Mouse (Mus musculus) kidney, adult 2 months (tissue): ENCODE data around the gene Srarp. TPM values are rescaled to one million over a fixed set of nuclear protein-coding genes. Genes with fewer than 3 reads are reported as not detected.

Experiments
- DNase-seq: peaks from one replicate; pipeline ENCODE4 v3.0.0; 2021
- H3K27ac ChIP-seq: fragments of 200-500 bp; 2 replicates; pipeline ENCODE4 v1.5.1; 2012; ENCODE audit warnings: low read depth, low read length, control low read depth, inconsistent platforms; ENCODE audit not compliant: insufficient read depth
- H3K27me3 ChIP-seq: fragments of 200-500 bp; replicated peaks from 2 replicates; pipeline ENCODE4 v1.6.1; 2012; ENCODE audit warnings: mild to moderate bottlenecking, moderate library complexity, low read length, inconsistent platforms; ENCODE audit not compliant: control insufficient read depth, insufficient read depth
- H3K36me3 ChIP-seq: fragments of 200-500 bp; 2 replicates; pipeline ENCODE4 v1.6.1; 2012; ENCODE audit warnings: mild to moderate bottlenecking, moderate library complexity, low read length, inconsistent platforms; ENCODE audit not compliant: control insufficient read depth, insufficient read depth
- H3K4me1 ChIP-seq: fragments of 200-500 bp; 2 replicates; pipeline ENCODE4 v1.6.1; 2011; ENCODE audit warnings: low read length; ENCODE audit not compliant: control insufficient read depth, insufficient read depth
- H3K4me3 ChIP-seq: fragments of 200-500 bp; 2 replicates; pipeline ENCODE4 v1.5.1; 2011; ENCODE audit warnings: mild to moderate bottlenecking, low read depth, low read length, control low read depth; ENCODE audit not compliant: insufficient read depth
- CTCF ChIP-seq: fragments of 200-500 bp; conservative IDR thresholded peaks from 2 replicates; pipeline ENCODE4 v1.5.1; 2011; ENCODE audit warnings: low read depth, mild to moderate bottlenecking, control low read depth, low read length, moderate library complexity, mixed read lengths; ENCODE audit not compliant: insufficient read depth, insufficient read length
- POLR2A ChIP-seq: fragments of 200-500 bp; IDR thresholded peaks from one replicate; pipeline ENCODE4 v1.6.1; 2011; ENCODE audit warnings: low read depth, low read length, control low read depth
- WGBS: fragments of 180-500 bp; shearing (Covaris S2); methylation state at CpG from one replicate; pipeline ENCODE4 v1.1.7; 2018; 5-methylcytosine and 5-hydroxymethylcytosine counted together
- polyA plus RNA-seq: library from polyadenylated mRNA; depleted of rRNA; stranded (reverse); fragments of >200 nt; gene quantifications from 2 replicates; pipeline ENCODE4 v1.2.3, GENCODE M21; 2012

Gene Srarp
- polyA plus RNA-seq, 1 experiment = 0.11 TPM

DNA sequence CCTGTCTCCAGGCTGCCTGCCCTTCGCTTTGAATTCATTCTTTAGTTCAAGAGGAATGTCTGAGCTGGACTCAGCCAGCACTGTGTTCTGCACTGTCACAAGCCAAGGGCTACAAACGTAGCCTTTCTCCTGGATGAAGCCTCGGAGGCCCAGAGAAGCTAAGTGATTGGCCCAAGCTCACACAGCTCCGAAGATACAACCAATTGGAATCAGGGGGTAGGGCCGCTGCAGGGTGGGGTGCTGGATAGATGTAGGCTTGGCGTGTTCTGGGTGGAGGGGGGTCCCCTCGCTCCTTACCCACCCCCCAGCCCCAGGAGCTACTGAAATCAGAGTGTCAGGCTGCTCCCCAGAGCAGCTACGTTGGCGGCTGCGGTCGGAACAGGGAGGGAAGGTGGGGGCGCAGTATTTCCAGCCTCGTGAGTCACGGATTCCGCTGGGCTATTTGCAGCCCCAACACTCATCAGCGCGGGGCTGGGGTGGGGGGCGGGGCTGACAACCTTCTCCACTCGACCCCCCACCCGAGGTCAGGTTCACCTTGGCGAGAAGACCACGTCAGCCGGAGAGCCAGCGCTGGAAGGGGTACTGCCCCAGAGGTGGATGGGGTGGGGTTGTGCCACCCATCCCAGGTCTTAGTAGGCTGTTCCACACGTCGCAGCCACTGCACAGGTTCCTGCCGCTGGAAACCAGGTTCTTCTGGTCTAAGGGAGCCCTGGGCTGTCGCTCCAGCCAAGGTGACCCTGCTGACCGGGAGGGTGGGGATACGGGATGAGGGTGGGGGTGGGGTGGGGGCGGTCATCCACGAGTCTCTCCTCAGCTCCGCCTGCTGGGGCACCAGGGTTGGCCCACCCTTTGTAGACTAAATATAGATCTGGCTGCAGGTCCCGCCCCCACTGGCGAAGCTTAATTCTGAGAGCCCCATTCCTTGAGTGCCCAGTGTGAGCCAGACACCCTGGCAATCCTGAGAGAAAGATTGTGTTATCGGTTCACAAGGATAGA lies 10.1 kb downstream of the Srarp start:
- TF ChIP-seq CTCF = no peak
- no peak for TF ChIP-seq POLR2A
- Histone ChIP-seq H3K36me3 (no peaks in the 10 kb centered on the region), H3K4me1 (peaks cover 5% of the 10 kb centered on the region), H3K27ac (peak overlapping the region; percentile 88), H3K4me3 (peak overlapping the region; percentile 51), H3K27me3 (no peaks in the 10 kb centered on the region)
- peak; percentile 76 for DNase-seq
- 5% methylated on average over 36 of the region's 36 CpGs for WGBS

DNA sequence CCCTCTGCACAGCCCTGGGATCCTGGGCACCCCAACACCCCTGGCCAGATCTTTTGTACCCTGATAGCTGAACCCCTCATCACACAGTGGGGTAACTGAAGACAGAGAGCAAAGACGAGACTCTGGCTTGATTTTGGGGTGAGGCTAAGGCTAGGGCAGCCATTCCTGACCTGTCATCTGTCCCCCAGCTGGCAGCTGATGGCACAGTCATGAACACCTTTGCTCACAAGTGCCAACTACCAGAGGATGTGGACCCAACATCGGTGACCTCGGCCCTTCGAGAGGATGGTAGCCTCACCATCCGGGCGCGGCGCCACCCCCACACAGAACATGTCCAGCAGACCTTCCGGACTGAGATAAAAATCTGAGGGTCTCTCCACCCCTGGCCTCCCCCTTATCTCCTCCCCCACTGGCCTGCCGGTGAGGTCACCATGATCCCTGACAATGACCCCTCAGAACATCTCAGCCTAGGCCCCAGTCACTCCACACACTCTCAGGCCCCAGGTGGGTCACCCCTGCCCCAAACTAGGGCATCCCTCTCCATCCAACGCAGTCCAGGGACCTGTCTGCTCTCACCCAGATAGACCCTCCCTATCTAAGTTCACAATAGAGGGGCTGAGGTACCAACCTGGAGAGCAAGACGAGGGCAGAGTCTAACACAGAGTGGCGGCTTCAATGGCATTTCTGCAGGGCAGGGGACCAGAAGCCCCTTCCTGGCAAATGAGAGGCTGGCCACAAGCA lies 12.0 kb downstream of the Srarp start:
- H3K27ac ChIP-seq = no peak overlapping the region
- DNase-seq = no peak

DNA sequence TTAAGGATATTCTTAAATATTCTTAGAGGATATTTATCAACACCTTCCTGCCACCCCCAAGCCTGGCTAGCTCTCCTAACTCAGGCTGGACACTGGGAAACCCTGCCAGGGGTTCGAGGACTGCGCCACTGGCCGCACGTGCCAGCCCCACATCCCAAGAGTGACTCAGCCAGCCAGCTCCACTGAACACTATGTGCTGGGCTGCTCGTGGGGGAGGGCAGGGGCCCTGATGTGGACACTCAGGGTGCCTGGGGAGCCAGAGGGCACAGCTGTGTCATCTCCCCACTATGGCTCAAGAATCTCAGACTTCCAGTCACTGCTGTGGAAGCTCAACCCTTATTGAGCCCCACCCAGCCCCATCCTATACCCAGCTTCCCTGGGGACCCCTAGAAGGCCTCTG lies 12.6 kb downstream of the Srarp start:
- no peak for TF ChIP-seq POLR2A
- no peak for TF ChIP-seq CTCF
- no peaks in the 10 kb centered on the region for H3K27me3 ChIP-seq
- WGBS = 82% methylated on average over 5 of the region's 5 CpGs
- H3K27ac ChIP-seq = no peak overlapping the region
- H3K4me3 ChIP-seq = no peak overlapping the region
- no peak for DNase-seq
- no peaks in the 10 kb centered on the region for H3K36me3 ChIP-seq
- peaks cover 5% of the 10 kb centered on the region for H3K4me1 ChIP-seq

More for the DNA sequence above, 12.0 kb downstream of the Srarp start:
- Histone ChIP-seq H3K36me3 (no peaks in the 10 kb centered on the region), H3K4me3 (no peak overlapping the region), H3K4me1 (peaks cover 5% of the 10 kb centered on the region), H3K27me3 (no peaks in the 10 kb centered on the region)
- no peak for TF ChIP-seq CTCF
- no peak for TF ChIP-seq POLR2A
- WGBS = 91% methylated on average over 13 of the region's 13 CpGs

DNA sequence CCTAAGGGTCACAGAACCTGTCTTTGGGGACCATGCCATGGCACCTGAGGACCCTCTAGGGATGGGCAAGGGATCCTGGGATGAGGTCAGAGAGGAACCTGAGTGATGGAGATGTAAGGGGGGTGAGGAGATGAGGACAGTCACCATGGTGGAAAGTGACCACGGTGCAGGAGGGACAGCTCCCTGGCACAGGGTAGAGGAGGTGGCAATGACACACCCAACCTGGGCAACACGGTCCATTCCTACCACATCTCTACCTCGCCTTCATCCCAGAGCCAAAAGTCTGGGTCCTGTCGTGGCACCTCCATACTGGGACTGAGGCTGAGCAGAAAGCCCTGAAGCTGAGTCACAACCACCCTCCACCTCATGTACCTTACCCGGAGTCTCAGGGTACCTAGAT lies 13.1 kb downstream of the Srarp start:
- Histone ChIP-seq H3K4me3 (no peak overlapping the region), H3K36me3 (no peaks in the 10 kb centered on the region), H3K27ac (no peak overlapping the region), H3K27me3 (no peaks in the 10 kb centered on the region), H3K4me1 (peaks cover 5% of the 10 kb centered on the region)
- DNase-seq = no peak
- WGBS = 88% methylated on average over 5 of the region's 5 CpGs
- TF ChIP-seq CTCF = no peak
- no peak for TF ChIP-seq POLR2A

DNA sequence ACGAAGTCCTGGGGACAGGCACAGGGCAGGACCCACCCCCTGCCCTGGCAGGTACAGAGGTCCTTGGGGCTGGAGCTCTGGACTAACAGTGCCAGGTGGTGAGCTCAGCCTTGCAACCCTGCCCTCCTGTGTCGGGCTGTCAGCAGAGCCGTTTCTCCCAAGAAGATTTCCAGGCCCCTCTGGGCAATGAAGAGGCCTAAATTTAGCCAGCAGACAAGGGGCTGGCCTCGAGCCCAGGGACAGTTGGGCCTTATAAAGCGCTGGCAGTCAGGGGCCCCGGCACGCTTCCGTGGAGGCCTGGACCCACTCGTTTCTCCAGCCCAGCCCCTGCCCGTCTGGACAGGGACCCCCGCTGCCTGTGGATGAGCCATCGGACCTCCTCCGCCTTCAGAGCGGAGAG lies 14.5 kb downstream of the Srarp start:
- Histone ChIP-seq H3K27ac (no peak overlapping the region), H3K27me3 (no peaks in the 10 kb centered on the region), H3K4me1 (peaks cover 5% of the 10 kb centered on the region), H3K36me3 (no peaks in the 10 kb centered on the region), H3K4me3 (no peak overlapping the region)
- TF ChIP-seq POLR2A (no peak), CTCF (no peak)
- WGBS = 64% methylated on average over 14 of the region's 14 CpGs
- no peak for DNase-seq

DNA sequence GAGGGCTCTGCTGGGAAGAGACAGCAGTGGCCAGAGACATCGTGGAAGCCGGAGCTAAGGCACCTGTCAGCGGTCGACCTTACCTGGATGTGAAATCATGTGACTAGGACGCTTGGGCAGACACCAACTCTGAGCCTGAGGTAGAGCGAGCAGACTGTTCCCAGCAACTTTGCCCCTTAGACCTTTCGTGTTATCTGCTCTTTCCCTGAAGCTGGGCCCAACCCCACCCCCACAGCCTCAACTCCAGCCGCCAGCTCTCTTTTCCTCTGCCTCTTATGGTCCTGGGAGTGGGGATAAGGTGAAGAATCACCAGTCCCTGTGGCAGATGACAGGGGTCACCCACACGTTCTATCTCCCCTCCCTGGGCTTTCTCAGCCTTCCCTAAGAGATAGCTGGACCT lies 15.0 kb downstream of the Srarp start:
- DNase-seq = no peak
- no peak overlapping the region for H3K4me3 ChIP-seq
- H3K27me3 ChIP-seq = no peaks in the 10 kb centered on the region
- TF ChIP-seq POLR2A (no peak), CTCF (no peak)
- H3K4me1 ChIP-seq = peaks cover 5% of the 10 kb centered on the region
- no peak overlapping the region for H3K27ac ChIP-seq
- 48% methylated on average over 9 of the region's 9 CpGs for WGBS
- H3K36me3 ChIP-seq = no peaks in the 10 kb centered on the region

DNA sequence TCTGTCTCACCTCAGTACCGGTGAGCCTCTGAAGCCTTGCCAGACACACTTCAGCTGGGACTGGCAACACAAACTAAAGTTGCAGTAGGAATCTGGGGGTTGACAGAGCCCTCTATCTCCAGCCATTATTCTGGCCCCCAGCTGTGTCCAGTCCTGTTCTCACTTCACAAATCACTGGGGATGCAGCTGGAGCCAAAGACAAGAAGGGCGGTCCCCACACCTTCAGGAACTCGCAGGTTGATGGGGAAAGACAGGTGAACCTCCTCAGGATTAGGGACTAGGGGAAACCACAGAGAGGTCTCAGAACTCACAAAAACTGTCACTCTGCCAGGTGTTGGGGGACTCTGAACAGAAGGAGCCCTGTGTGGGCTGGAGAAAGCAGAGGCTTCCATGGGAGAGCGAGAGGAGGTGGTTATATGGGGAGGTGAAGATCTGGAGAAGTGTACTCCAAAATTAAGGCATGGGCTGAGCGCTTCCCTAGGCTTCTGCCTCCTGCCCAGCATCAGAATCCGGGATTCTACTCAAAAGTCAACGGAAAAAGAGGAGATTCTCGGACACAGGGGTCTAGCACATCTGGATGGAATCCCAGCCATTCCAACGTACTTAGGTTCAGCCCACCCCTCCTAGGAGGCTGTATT lies 15.6 kb downstream of the Srarp start, which contains the start of gene Hspb7:
Hspb7 (plus strand) TSS at position 588 of the 638 bp plus-strand sequence.
- 68% methylated on average over 9 of the region's 9 CpGs for WGBS
- H3K4me3 ChIP-seq = no peak within 1 kb of the TSS

More for the DNA sequence above, 15.6 kb downstream of the Srarp start, which contains the start of gene Hspb7:
- no peak for DNase-seq
- TF ChIP-seq CTCF (no peak), POLR2A (no peak)
- H3K36me3 ChIP-seq = no peaks in the 10 kb centered on the region
- H3K27ac ChIP-seq = peak within 1 kb of the TSS; percentile 49
- no peaks in the 10 kb centered on the region for H3K27me3 ChIP-seq
- H3K4me1 ChIP-seq = peaks cover 5% of the 10 kb centered on the region
